Mouse (Mus musculus) MEL (cell line): ENCODE results near the gene Emilin3. TPM values are rescaled to one million over a fixed set of nuclear protein-coding genes. Genes with fewer than 3 reads are reported as not detected.

Experiments used
- DNase-seq: peaks from one replicate; pipeline ENCODE4 v3.0.0; 2011; ENCODE audit warnings: low read depth, low spot score
- H3K27ac ChIP-seq: 2 replicates; pipeline ENCODE4 v1.5.1; 2012; ENCODE audit warnings: low read depth, mild to moderate bottlenecking, control low read depth, low read length, moderate library complexity; ENCODE audit not compliant: control insufficient read depth
- H3K27me3 ChIP-seq, 2 experiments: fragments of 150-350 bp in 1 of 2; sonication (generic) in 1 of 2; 2 replicates each; pipeline ENCODE4 v1.6.1; 2012; ENCODE audit warnings: low read length in 2 of 2, mild to moderate bottlenecking in 2 of 2, improper control_type of control experiment in 1 of 2, moderate library complexity in 1 of 2; ENCODE audit not compliant: insufficient read depth in 2 of 2, control insufficient read depth in 1 of 2
- H3K36me3 ChIP-seq, 2 experiments: 2 replicates each; pipeline ENCODE4 v1.6.1; 2012 to 2014; ENCODE audit warnings: low read length in 2 of 2, improper control_type of control experiment in 1 of 2, inconsistent platforms in 1 of 2, mild to moderate bottlenecking in 1 of 2; ENCODE audit not compliant: insufficient read depth in 2 of 2, control insufficient read depth in 1 of 2
- H3K4me1 ChIP-seq, 2 experiments: fragments of 150-350 bp in 1 of 2; sonication (generic) in 1 of 2; 2 replicates each; pipeline ENCODE4 v1.6.1; 2012; ENCODE audit warnings: low read length in 2 of 2, improper control_type of control experiment in 1 of 2, mild to moderate bottlenecking in 1 of 2; ENCODE audit not compliant: insufficient read depth in 2 of 2, control insufficient read depth in 1 of 2
- H3K4me3 ChIP-seq, 2 experiments: fragments of 150-350 bp in 1 of 2; sonication (generic) in 1 of 2; 2 replicates each; pipeline ENCODE4 v1.5.1; 2012; ENCODE audit warnings: low read depth in 2 of 2, low read length in 2 of 2, mild to moderate bottlenecking in 2 of 2, moderate library complexity in 2 of 2, control low read depth in 1 of 2, improper control_type of control experiment in 1 of 2; ENCODE audit not compliant: control insufficient read depth in 1 of 2, insufficient read depth in 1 of 2
- H3K79me2 ChIP-seq: 2 replicates; pipeline ENCODE4 v1.6.1; 2012; ENCODE audit warnings: mild to moderate bottlenecking, low read length, moderate library complexity; ENCODE audit not compliant: control insufficient read depth, poor library complexity, insufficient read depth
- H3K9ac ChIP-seq: 2 replicates; pipeline ENCODE4 v1.6.1; 2012; ENCODE audit warnings: low read depth, mild to moderate bottlenecking, control low read depth, low read length, moderate library complexity; ENCODE audit not compliant: control insufficient read depth, poor library complexity, severe bottlenecking
- H3K9me3 ChIP-seq: fragments of 150-350 bp; sonication (generic); replicated peaks from 2 replicates; pipeline ENCODE4 v1.6.1; 2012; ENCODE audit warnings: mild to moderate bottlenecking, low read length, improper control_type of control experiment, moderate library complexity; ENCODE audit not compliant: insufficient read depth
- BHLHE40 ChIP-seq: IDR thresholded peaks from 2 replicates; pipeline ENCODE4 v1.6.1; 2012; ENCODE audit warnings: low read depth, mild to moderate bottlenecking, inconsistent platforms, low read length, improper control_type of control experiment, borderline replicate concordance
- CHD1 ChIP-seq: IDR thresholded peaks from 2 replicates; pipeline ENCODE4 v1.6.1; 2012; ENCODE audit warnings: low read depth, mild to moderate bottlenecking, inconsistent platforms, low read length, improper control_type of control experiment
- CHD2 ChIP-seq: IDR thresholded peaks from 2 replicates; pipeline ENCODE4 v1.6.1; 2011; ENCODE audit warnings: low read length, improper control_type of control experiment
- ETS1 ChIP-seq: IDR thresholded peaks from 2 replicates; pipeline ENCODE4 v1.6.1; 2012; ENCODE audit warnings: low read depth, mild to moderate bottlenecking, inconsistent platforms, low read length, improper control_type of control experiment, moderate library complexity
- GABPA ChIP-seq: IDR thresholded peaks from 2 replicates; pipeline ENCODE4 v1.6.1; 2012; ENCODE audit warnings: low read depth, mild to moderate bottlenecking, inconsistent platforms, low read length, improper control_type of control experiment, moderate library complexity
- GATA1 ChIP-seq: IDR thresholded peaks from 2 replicates; pipeline ENCODE4 v1.6.1; 2011; ENCODE audit warnings: low read depth, low read length, improper control_type of control experiment
- MAFK ChIP-seq: IDR thresholded peaks from 2 replicates; pipeline ENCODE4 v1.6.1; 2011; ENCODE audit warnings: low read depth, mild to moderate bottlenecking, low read length, improper control_type of control experiment, borderline replicate concordance
- MXI1 ChIP-seq: IDR thresholded peaks from 2 replicates; pipeline ENCODE4 v1.6.1; 2011; ENCODE audit warnings: mild to moderate bottlenecking, low read depth, low read length, improper control_type of control experiment
- POLR2AphosphoS2 ChIP-seq: IDR thresholded peaks from 2 replicates; pipeline ENCODE4 v1.6.1; 2011; ENCODE audit warnings: low read length, improper control_type of control experiment
- SIN3A ChIP-seq: IDR thresholded peaks from 2 replicates; pipeline ENCODE4 v1.6.1; 2012; ENCODE audit warnings: low read length, improper control_type of control experiment, inconsistent platforms
- SMC3 ChIP-seq: IDR thresholded peaks from 2 replicates; pipeline ENCODE4 v1.6.1; 2011; ENCODE audit warnings: low read depth, low read length, improper control_type of control experiment
- TBP ChIP-seq: IDR thresholded peaks from 2 replicates; pipeline ENCODE4 v1.8.0; 2011; ENCODE audit warnings: low read depth, low read length, improper control_type of control experiment
- USF2 ChIP-seq, 2 experiments: IDR thresholded peaks; 2 replicates each; pipeline ENCODE4 v1.6.1; 2011 to 2012; ENCODE audit warnings: improper control_type of control experiment in 2 of 2, low read length in 2 of 2, borderline replicate concordance in 1 of 2, inconsistent platforms in 1 of 2, low read depth in 1 of 2, mild to moderate bottlenecking in 1 of 2; ENCODE audit not compliant: insufficient read depth in 1 of 2
- ZKSCAN1 ChIP-seq: IDR thresholded peaks from 2 replicates; pipeline ENCODE4 v1.6.1; 2012; ENCODE audit warnings: low read depth, mild to moderate bottlenecking, inconsistent platforms, low read length, improper control_type of control experiment, moderate library complexity
- ZMIZ1 ChIP-seq: IDR thresholded peaks from 2 replicates; pipeline ENCODE4 v1.6.1; 2012; ENCODE audit warnings: low read depth, mild to moderate bottlenecking, inconsistent platforms, low read length, improper control_type of control experiment, moderate library complexity
- polyA plus RNA-seq, 2 experiments: library from polyadenylated mRNA; stranded (reverse) in 1 of 2; unstranded in 1 of 2; fragments of >175 nt in 1 of 2; fragments of >200 nt in 1 of 2; gene quantifications; 2 replicates each; pipeline versions ENCODE4 v1.2.1 to v1.2.4; 2012; ENCODE audit warnings: low replicate concordance in 2 of 2, low read depth in 1 of 2; ENCODE audit not compliant: insufficient read length in 2 of 2, insufficient read depth in 1 of 2, missing spikeins in 1 of 2
- total RNA-seq: library from RNA; depleted of rRNA; stranded (reverse); fragments of 300-350 nt; gene quantifications from 2 replicates; pipeline ENCODE4 v1.2.3, GENCODE M21; 2012

The Emilin3 gene
- total and polyA plus RNA-seq, 3 experiments, result not detected

GRCm38 (mm10) chr2:160906101-160906500, 6.0 kb downstream of the Emilin3 start:
- Histone ChIP-seq H3K27me3 (no peaks in the 10 kb centered on the region), H3K79me2 (no peaks in the 10 kb centered on the region), H3K9ac (no peak overlapping the region), H3K9me3 (no peaks in the 10 kb centered on the region), H3K4me1 (no peaks in the 10 kb centered on the region), H3K36me3 (no peaks in the 10 kb centered on the region), H3K4me3 (no peak overlapping the region), H3K27ac (no peak overlapping the region)
- DNase-seq, result no peak
- TF ChIP-seq CHD2 (no peak), ETS1 (no peak), POLR2AphosphoS2 (no peak), SIN3A (no peak)

- Histone ChIP-seq H3K79me2 (no peaks in the 10 kb centered on the region), H3K4me1 (no peaks in the 10 kb centered on the region), H3K9me3 (no peaks in the 10 kb centered on the region), H3K4me3 (no peak overlapping the region), H3K27ac (no peak overlapping the region), H3K27me3 (no peaks in the 10 kb centered on the region), H3K36me3 (no peaks in the 10 kb centered on the region), H3K9ac (no peak overlapping the region)
- no peak for TF ChIP-seq GATA1
- TF ChIP-seq ZMIZ1, result no peak
- TF ChIP-seq MAFK, result no peak
- TF ChIP-seq ZKSCAN1, result no peak
- no peak for TF ChIP-seq SMC3
- no peak for TF ChIP-seq CHD1
- TF ChIP-seq GABPA, result no peak
- TF ChIP-seq MXI1, result no peak
- TF ChIP-seq USF2 (IDR thresholded peaks at IDR 0.05; ENCODE audit: borderline replicate concordance in 1 of 2, insufficient read depth in 1 of 2, low read depth in 1 of 2, low read length in 2 of 2), result no peak
- DNase-seq, result no peak
Measured at GRCm38 (mm10) chr2:160905301-160905700, 6.8 kb downstream of the Emilin3 start.

- no peaks in the 10 kb centered on the region for H3K79me2 ChIP-seq
- H3K9ac ChIP-seq, result no peak overlapping the region
- H3K4me1 ChIP-seq, result no peaks in the 10 kb centered on the region
- no peaks in the 10 kb centered on the region for H3K36me3 ChIP-seq
- no peak for DNase-seq
- H3K4me3 ChIP-seq, result no peak overlapping the region
- TF ChIP-seq CHD1 (no peak), TBP (no peak), BHLHE40 (no peak), USF2 (IDR thresholded peaks at IDR 0.05; ENCODE audit: borderline replicate concordance in 1 of 2, insufficient read depth in 1 of 2, low read depth in 1 of 2, low read length in 2 of 2) (no peak), GATA1 (no peak)
- H3K27ac ChIP-seq, result no peak overlapping the region
- H3K27me3 ChIP-seq, result no peaks in the 10 kb centered on the region
- no peaks in the 10 kb centered on the region for H3K9me3 ChIP-seq
Measured at GRCm38 (mm10) chr2:160901656-160902412, 10.3 kb downstream of the Emilin3 start.
